Mouse (Mus musculus): ENCODE results near the gene Cdh23.
A peak's percentile ranks its signal among the peaks of the same experiment; 100 is the strongest.

The Cdh23 gene

GRCm38 (mm10) chr10:60354881-60355677 is 341.2 kb downstream of the Cdh23 start:
- DNase-seq: no peak

- no peak for DNase-seq
Measured at GRCm38 (mm10) chr10:60354003-60354325, 342.3 kb downstream of the Cdh23 start.

GRCm38 (mm10) chr10:60353241-60354002 is 342.9 kb downstream of the Cdh23 start:
- DNase-seq: no peak

GRCm38 (mm10) chr10:60351761-60352455 is 344.4 kb downstream of the Cdh23 start:
- no peak for DNase-seq

DNA sequence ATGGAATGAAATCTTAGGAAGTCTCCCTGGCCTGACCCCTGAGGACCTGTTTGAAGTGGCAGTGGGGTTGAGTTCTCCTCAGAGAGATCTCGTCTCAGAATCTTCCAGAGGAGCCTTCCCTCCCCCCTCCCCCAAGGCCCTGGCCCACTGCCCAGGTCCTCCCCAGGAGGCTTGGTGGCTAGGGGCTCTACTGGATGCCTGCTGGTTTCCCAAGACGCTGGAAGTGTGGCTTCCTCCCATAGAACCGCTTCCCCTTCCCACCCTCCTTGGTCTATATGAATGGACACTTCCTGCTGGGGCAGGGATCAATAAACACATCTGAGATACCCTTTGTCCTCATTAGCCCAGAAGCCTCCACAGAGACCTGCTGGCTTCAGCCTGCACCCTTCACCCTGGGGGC is 345.0 kb downstream of the Cdh23 start:
- no peak for DNase-seq

DNA sequence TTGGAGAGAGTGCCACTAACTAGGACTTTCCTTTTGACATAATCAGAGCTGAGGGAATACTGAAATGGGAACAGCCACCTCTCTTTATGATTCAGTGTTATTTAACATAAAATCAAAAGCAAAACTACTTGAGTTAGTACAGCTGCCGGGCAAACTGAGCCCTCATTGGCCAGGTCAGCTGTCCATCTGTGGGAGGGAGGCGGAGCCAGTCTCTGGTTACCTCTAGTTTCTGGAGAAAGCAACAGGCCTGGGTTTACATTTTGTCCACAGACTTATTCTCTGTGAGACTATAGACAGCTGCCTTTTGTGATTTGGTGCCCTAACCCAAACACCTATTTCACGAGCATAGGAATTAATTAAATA is 345.5 kb downstream of the Cdh23 start:
- DNase-seq: peak; percentile 61

GRCm38 (mm10) chr10:60350077-60350804 is 346.0 kb downstream of the Cdh23 start:
- DNase-seq: no peak

DNA sequence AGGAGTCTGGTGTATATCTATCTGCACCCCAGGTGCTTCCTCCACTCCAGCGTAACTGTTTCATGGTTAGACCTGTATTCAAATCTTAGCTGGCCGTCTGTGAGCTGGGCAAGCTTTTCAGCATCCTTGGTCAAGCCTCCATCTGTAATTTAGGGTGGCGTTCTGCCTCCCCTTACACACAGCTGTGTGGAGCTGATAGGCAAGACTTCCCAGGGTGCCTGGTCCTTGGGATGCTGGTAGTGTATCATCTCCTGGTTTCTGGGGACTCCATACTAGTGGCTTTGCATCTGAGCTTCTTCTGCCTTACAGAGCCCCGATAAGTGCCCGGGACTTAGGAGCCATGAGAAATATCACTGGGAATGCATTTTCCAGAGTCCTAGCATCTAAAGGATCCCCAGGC is 346.6 kb downstream of the Cdh23 start:
- no peak for DNase-seq

DNA sequence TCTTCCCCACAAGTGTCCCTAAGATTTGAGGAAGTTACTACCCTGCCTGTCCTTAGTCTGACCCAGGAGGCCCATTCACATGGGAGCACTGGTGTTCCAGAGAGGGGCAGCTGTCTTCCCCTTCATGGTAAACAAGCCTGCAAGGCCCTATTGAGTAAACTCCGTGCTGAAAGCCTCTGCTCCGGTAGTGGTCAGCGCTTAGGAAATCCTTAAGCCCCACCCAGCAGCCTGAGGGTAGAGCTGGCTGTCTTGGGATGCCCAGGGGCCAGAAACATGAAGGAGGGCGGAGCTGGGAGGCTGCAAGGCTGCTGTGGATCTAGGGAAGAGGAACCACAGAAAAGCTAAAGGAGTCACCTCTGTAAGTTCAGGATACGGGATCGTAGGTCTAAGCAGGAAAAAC is 347.2 kb downstream of the Cdh23 start:
- DNase-seq: no peak

- DNase-seq: no peak
Measured at GRCm38 (mm10) chr10:60347768-60348610, 348.3 kb downstream of the Cdh23 start.

- DNase-seq: peak; percentile 67
Measured at GRCm38 (mm10) chr10:60346701-60347405, 349.4 kb downstream of the Cdh23 start, which contains the start of gene Vsir. TSS of gene Vsir (plus strand) at chr10:60346851.

GRCm38 (mm10) chr10:60346056-60346455 is 350.2 kb downstream of the Cdh23 start:
- DNase-seq: no peak

DNA sequence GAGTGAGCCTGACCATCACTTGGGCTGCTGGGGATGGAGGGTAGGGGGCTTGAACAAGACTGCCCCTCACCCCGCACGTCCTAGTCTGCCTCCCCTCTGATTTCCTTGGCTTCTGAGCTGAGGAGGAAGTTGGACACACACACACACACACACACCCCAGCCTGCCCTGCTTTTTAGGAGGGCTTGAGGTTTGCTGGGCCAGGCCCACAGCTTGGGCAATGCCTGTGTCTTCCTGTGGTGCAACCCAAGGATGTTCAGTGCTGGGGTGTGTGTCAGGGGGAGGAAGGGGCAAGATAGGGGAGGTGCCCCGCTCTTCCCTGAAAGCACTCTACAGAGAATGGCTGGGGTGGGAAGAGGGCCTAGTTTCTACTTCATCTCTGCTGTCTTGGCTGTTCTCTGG is 352.2 kb downstream of the Cdh23 start:
- DNase-seq: no peak

DNA sequence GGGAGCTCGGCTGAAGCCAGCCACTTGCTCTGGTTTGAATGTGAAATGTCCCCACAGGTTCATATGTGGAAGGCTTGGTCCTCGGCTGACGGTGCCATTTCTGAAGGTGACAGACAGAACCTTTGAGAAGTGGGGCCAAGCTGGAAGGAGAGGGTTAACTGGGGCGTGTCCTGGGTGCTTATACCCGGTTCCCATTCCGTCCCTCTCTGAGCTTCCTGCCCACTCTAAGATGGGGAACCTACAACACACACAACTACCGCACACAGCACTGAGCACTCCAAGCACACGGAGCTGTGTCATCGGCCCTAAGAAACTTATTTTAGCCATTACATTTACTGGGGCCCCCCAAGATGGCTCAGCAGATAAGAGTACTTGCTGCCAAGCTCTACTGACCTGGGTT is 354.8 kb downstream of the Cdh23 start:
- DNase-seq: no peak

GRCm38 (mm10) chr10:60335021-60335420 is 361.3 kb downstream of the Cdh23 start:
- DNase-seq: no peak

GRCm38 (mm10) chr10:60334583-60334982 is 361.7 kb downstream of the Cdh23 start:
- no peak for DNase-seq

DNA sequence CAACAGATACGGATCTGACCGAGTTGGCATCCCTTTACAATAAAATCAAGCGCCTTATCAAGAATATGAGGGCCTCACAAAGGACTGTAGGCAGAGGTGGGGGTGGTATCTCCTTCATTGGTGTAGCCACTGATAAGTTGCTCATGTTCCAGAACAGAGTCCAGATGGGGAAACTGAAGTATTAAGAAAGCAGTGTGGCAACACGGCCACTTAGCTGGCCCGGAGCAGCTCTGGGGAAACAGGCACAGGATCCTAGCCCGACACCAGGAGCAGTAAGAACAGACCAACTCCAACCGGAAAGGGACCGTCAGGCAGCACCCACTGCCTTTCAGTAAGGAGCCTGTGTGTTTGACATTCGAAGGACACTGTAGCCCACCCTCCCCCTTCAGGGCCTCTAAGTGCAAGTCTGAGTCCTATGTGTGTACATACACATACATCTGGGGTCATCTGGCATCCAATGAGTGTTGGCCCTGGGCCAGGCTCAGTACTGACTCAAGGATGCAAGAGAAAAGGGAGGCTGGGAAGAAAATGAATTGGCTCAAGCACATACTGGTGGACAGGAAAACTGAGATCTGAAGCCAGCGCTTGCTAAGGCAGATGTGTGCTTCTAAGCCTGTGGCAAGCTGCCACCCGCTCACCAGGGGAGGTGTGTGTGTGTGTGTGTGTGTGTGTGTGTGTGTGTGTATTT is 367.2 kb downstream of the Cdh23 start:
- DNase-seq: no peak

DNA sequence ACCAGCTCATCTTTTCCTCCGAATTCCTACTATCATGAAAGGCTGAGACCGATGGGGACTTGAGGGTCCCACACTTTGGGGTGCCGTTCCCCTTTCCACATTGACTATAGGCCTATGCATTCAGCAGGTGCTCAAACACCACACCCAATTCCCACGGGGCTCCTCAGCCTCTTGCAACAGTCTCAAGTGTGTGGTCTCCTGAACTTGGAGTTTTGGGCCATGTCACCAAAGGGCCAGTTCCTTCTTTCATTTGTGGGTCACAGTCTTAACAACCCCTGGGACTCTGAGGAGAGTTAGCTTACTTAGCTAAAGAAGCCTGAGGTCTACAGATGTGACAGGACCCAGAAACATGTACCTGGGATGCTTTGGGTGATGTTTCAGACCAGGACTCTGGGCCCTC is 380.1 kb downstream of the Cdh23 start:
- no peak for DNase-seq

- no peak for DNase-seq
Measured at GRCm38 (mm10) chr10:60313606-60314005, 382.7 kb downstream of the Cdh23 start.

DNA sequence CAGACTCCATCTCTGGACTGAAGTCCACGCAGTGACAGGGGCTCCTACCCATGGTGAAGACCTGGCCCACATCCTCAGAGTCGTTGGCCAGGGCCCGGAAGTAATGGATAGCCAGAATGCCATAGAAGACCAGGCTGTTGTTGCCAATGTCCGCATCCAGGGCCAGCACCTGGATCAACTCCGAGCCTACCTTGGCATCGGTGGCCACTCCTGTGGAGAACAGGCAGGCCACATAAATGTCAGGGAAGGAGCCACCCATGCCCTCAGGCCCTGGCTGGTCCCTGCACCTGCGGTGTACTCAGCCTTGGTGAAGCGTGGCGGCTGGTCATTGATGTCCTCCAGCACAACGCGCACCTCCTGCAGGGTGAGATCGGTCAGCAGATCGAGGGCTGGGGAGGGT is 385.7 kb downstream of the Cdh23 start:
- DNase-seq: no peak

Measured in right cerebral cortex, postnatal 25 days (tissue).